Mouse (Mus musculus) midbrain, postnatal 0 days (tissue): ENCODE results near the gene Sox5. TPM values are rescaled to one million over a fixed set of nuclear protein-coding genes. Genes with fewer than 3 reads are reported as not detected.

Experiments used
- ATAC-seq: fragments of 200-750 bp; cut with Nextera tagmentation; 2 replicates; pipeline ENCODE4 v1.8.0; 2017; ENCODE audit warnings: moderate number of reproducible peaks, mild to moderate bottlenecking, moderate TSS enrichment, moderate library complexity; ENCODE audit not compliant: low FRiP score
- DNase-seq: peaks from one replicate; pipeline ENCODE4 v3.0.0-alpha.2; 2015; ENCODE audit warnings: low spot score
- H3K27ac ChIP-seq: fragments of 300-500 bp; sonication (generic); 2 replicates; pipeline ENCODE4 v1.5.1; 2014; ENCODE audit warnings: low read depth, mild to moderate bottlenecking, low read length, mixed read lengths
- H3K27me3 ChIP-seq: fragments of 300-500 bp; sonication (generic); 2 replicates; pipeline ENCODE4 v1.6.1; 2014; ENCODE audit warnings: low read length, control low read depth, mixed read lengths; ENCODE audit not compliant: insufficient read depth
- H3K36me3 ChIP-seq: fragments of 300-500 bp; sonication (generic); 2 replicates; pipeline ENCODE4 v1.6.1; 2014; ENCODE audit warnings: low read length, control low read depth, mixed read lengths; ENCODE audit not compliant: insufficient read depth
- H3K4me1 ChIP-seq: fragments of 300-500 bp; sonication (generic); 2 replicates; pipeline ENCODE4 v1.6.1; 2014; ENCODE audit warnings: mild to moderate bottlenecking, control low read depth, antibody characterized with exemption, low read length, mixed read lengths; ENCODE audit not compliant: insufficient read depth
- H3K4me2 ChIP-seq: fragments of 300-500 bp; sonication (generic); 2 replicates; pipeline ENCODE4 v1.6.1; 2014; ENCODE audit warnings: low read depth, mild to moderate bottlenecking, low read length, mixed read lengths; ENCODE audit not compliant: poor library complexity, severe bottlenecking
- H3K4me3 ChIP-seq: fragments of 300-500 bp; sonication (generic); 2 replicates; pipeline ENCODE4 v1.5.1; 2014; ENCODE audit warnings: low read depth, mild to moderate bottlenecking, low read length, moderate library complexity
- H3K9ac ChIP-seq: fragments of 300-500 bp; sonication (generic); replicated peaks from 2 replicates; pipeline ENCODE4 v1.6.1; 2014; ENCODE audit warnings: mild to moderate bottlenecking, low read length, moderate library complexity, mixed read lengths; ENCODE audit not compliant: poor library complexity, severe bottlenecking
- H3K9me3 ChIP-seq: fragments of 300-500 bp; sonication (generic); 2 replicates; pipeline ENCODE4 v1.6.1; 2016; ENCODE audit warnings: low read length, control low read depth
- CTCF ChIP-seq: IDR thresholded peaks from 2 replicates; pipeline ENCODE4 v1.5.1; 2016; ENCODE audit warnings: antibody characterized with exemption, mild to moderate bottlenecking
- WGBS: fragments of 180-500 bp; shearing (Covaris S2); extraction: QIAGEN DNeasy Blood & Tissue Kit; methylation state at CpG from one replicate; pipeline ENCODE4 v1.1.7; 2014; 5-methylcytosine and 5-hydroxymethylcytosine counted together
- polyA plus RNA-seq: library from polyadenylated mRNA; unstranded; fragments of >200 nt; fragmentation: Nextera tagmentation; extraction: Ambion mirVana; gene quantifications from 2 replicates; pipeline ENCODE4 v1.2.1, GENCODE M21; 2015
- total RNA-seq: library from RNA; depleted of rRNA; stranded (reverse); fragments of >200 nt; gene quantifications from 2 replicates; pipeline ENCODE4 v1.2.3, GENCODE M21; 2014

The Sox5 gene
- total and polyA plus RNA-seq, 2 experiments from 2014 or later = 11.3 to 25.0 TPM

DNA sequence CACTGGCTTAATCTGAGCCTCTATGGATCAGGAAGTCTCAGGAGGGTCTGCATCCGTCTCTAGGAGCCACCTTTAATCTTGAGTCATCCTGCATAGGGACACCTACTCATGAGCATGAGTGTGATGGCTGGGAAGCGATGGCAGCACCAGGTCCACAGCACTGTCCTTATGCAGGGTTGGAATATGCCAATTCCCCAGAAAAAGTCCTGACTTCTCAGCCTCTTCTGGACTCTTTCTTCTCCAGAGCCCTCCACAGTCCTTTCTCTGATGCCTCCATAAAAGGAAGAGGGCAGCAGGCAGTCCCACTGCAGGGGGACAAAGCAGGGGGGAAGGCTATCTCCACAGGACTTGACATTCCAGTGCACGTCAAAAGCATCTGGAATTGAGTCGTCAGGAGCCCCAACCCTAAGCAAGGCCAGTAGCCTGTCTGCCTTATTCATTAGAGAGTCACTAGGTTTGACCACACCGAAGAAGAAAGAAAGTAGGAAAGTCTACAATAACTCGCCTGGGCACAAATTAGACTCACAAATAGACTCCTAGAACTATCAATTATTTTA, 531.1 kb downstream of the Sox5 start:
- peaks cover 3% of the 10 kb centered on the region; the same call in 1 of the 2 replicates for H3K4me1 ChIP-seq
- H3K9ac ChIP-seq = no peak overlapping the region
- DNase-seq = no peak
- no peak overlapping the region for H3K27ac ChIP-seq
- H3K4me2 ChIP-seq = no peak overlapping the region
- no peaks in the 10 kb centered on the region for H3K9me3 ChIP-seq
- TF ChIP-seq CTCF = no peak
- H3K4me3 ChIP-seq = no peak overlapping the region
- H3K27me3 ChIP-seq = no peaks in the 10 kb centered on the region
- ATAC-seq = no peak
- 34% methylated on average over 6 of the region's 6 CpGs for WGBS
- no peaks in the 10 kb centered on the region for H3K36me3 ChIP-seq

DNA sequence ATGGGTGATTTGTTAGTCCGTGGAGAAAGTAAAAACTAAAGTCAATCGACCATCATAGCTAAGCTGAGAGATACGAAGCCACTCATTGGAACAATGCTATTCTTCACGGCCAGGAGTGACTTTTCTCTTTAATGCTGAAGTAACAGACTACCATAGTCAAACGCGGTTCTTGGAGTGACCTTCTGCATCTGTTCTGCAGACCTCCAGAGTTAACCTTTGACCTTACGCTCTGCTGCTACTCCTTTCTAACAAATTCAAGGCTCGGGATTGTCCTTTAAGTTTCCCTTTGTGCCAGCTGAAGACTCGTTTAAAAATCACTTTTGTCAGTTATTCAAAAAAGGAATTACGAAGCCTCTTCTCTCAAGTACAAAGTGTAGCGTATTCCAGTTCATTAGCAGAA, 545.2 kb downstream of the Sox5 start:
- Histone ChIP-seq H3K4me3 (no peak overlapping the region), H3K4me1 (no peaks in the 10 kb centered on the region), H3K36me3 (no peaks in the 10 kb centered on the region), H3K27ac (no peak overlapping the region), H3K27me3 (no peaks in the 10 kb centered on the region), H3K4me2 (no peak overlapping the region), H3K9ac (no peak overlapping the region), H3K9me3 (no peaks in the 10 kb centered on the region)
- TF ChIP-seq CTCF = no peak
- no peak for ATAC-seq
- no peak for DNase-seq
- 61% methylated on average over 11 of the region's 11 CpGs for WGBS

GRCm38 (mm10) chr6:144203970-144204369, 577.8 kb downstream of the Sox5 start:
- no peak for ATAC-seq
- Histone ChIP-seq H3K27me3 (no peaks in the 10 kb centered on the region), H3K9me3 (no peaks in the 10 kb centered on the region), H3K4me2 (peak overlapping the region; percentile 47), H3K4me3 (no peak overlapping the region), H3K9ac (no peak overlapping the region), H3K27ac (no peak overlapping the region), H3K36me3 (no peaks in the 10 kb centered on the region), H3K4me1 (0 out of 2 replicates have a peak, but pooled peaks cover 3% of the 10 kb centered on the region)
- DNase-seq = peak; percentile 77
- TF ChIP-seq CTCF = peak; percentile 40
- 25% methylated on average over 8 of the region's 8 CpGs for WGBS

DNA sequence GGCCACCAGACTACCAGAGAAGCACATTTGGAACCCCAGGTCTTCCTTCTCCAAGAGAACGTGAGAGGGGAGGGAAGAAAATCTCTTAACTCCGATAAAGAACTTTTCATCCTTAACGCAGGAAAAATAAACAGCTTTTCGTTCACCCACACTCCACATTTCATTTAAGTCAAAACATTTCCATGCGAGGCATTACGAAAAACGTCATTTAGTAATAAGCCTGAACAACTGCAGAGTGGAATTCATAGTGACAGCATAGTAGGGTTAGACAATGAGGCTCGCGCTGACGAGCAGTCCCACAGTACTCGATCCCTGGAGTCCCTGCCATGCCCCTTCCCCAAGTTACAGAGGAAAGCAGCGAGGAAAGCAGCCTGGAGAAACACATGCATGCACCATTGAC, 578.8 kb downstream of the Sox5 start:
- H3K9ac ChIP-seq = no peak overlapping the region
- no peaks in the 10 kb centered on the region for H3K36me3 ChIP-seq
- no peak for TF ChIP-seq CTCF
- DNase-seq = no peak
- H3K27ac ChIP-seq = no peak overlapping the region
- H3K27me3 ChIP-seq = no peaks in the 10 kb centered on the region
- H3K9me3 ChIP-seq = no peaks in the 10 kb centered on the region
- WGBS = 34% methylated on average over 12 of the region's 12 CpGs
- peak overlapping the region; percentile 47 for H3K4me2 ChIP-seq
- H3K4me3 ChIP-seq = peak overlapping the region; percentile 2; the same call in 1 of the 2 replicates
- H3K4me1 ChIP-seq = 0 out of 2 replicates have a peak, but pooled peaks cover 3% of the 10 kb centered on the region
- no peak for ATAC-seq

DNA sequence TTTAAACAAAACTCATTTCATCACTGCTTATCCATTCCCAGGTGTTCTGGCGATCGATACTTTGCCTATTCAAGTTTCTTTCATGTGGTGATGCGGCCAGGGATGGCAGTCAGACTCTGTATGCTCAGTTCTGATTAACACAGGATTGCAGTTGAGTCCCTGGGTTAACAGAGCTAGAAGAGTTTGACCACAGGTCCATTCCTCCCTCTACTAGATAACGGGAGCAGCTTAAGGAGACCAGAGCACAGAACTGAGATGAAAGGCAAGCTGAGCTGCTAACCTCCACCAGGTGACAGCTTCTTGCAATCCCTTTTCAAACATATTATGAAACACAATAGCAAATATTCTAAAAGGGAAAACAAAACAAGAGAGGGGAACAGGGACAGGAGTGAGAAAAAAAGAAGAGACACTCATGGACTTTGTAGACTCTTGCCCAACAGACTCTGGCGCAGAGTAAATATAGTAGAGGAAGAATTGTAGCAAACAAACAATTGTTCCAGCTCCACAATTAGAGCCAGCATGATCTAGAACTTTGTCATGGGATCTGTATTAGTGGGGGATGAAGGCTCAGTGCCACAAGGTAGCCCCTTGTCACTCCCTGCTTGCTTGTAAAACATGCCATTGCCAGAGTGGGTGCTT, 580.3 kb downstream of the Sox5 start:
- Histone ChIP-seq H3K36me3 (no peaks in the 10 kb centered on the region), H3K4me2 (no peak overlapping the region), H3K9me3 (no peaks in the 10 kb centered on the region), H3K9ac (no peak overlapping the region), H3K27me3 (no peaks in the 10 kb centered on the region), H3K27ac (no peak overlapping the region), H3K4me3 (no peak overlapping the region), H3K4me1 (0 out of 2 replicates have a peak, but pooled peaks cover 3% of the 10 kb centered on the region)
- WGBS = 84% methylated on average over 5 of the region's 5 CpGs
- no peak for DNase-seq
- TF ChIP-seq CTCF = no peak
- no peak for ATAC-seq
